Mouse (Mus musculus) urinary bladder, postnatal 10 days (tissue): ENCODE measurements around the gene Cit.
A peak's percentile ranks its signal among the peaks of the same experiment; 100 is the strongest.

Experiments
- DNase-seq: peaks from one replicate; pipeline ENCODE4 v3.0.0; 2022; ENCODE audit warnings: low spot score

The Cit gene

GRCm38 (mm10) chr5:116011700-116012099, 166.6 kb downstream of the Cit start:
- DNase-seq: no peak

- no peak for DNase-seq
Measured at GRCm38 (mm10) chr5:116012503-116012902, 167.4 kb downstream of the Cit start.

- no peak for DNase-seq
Measured at GRCm38 (mm10) chr5:116013821-116014220, 168.7 kb downstream of the Cit start.

GRCm38 (mm10) chr5:116014237-116014636, 169.2 kb downstream of the Cit start:
- DNase-seq: no peak

GRCm38 (mm10) chr5:116016542-116016941, 171.5 kb downstream of the Cit start:
- no peak for DNase-seq

- DNase-seq: no peak
Measured at GRCm38 (mm10) chr5:116017391-116017790, 172.3 kb downstream of the Cit start.

GRCm38 (mm10) chr5:116018196-116018595, 173.1 kb downstream of the Cit start:
- no peak for DNase-seq

- DNase-seq: no peak
Measured at GRCm38 (mm10) chr5:116018784-116019183, 173.7 kb downstream of the Cit start.

- DNase-seq: no peak
Measured at GRCm38 (mm10) chr5:116019371-116019770, 174.3 kb downstream of the Cit start.

GRCm38 (mm10) chr5:116021552-116021951, 176.5 kb downstream of the Cit start:
- DNase-seq: no peak

GRCm38 (mm10) chr5:116022131-116022530, 177.1 kb downstream of the Cit start:
- DNase-seq: no peak

GRCm38 (mm10) chr5:116022658-116023200, 177.7 kb downstream of the Cit start:
- DNase-seq: no peak

- DNase-seq: no peak
Measured at GRCm38 (mm10) chr5:116023251-116023661, 178.2 kb downstream of the Cit start.

GRCm38 (mm10) chr5:116023821-116024284, 178.8 kb downstream of the Cit start:
- DNase-seq: no peak

- DNase-seq: peak; percentile 72
Measured at GRCm38 (mm10) chr5:116024327-116024739, 179.3 kb downstream of the Cit start, which contains the start of gene Prkab1. Gene Prkab1 (minus strand): TSS chr5:116024508.

GRCm38 (mm10) chr5:116026107-116026506, 181.0 kb downstream of the Cit start:
- no peak for DNase-seq

- no peak for DNase-seq
Measured at GRCm38 (mm10) chr5:116026561-116026960, 181.5 kb downstream of the Cit start.

- DNase-seq: no peak
Measured at GRCm38 (mm10) chr5:116029071-116029470, 184.0 kb downstream of the Cit start.

GRCm38 (mm10) chr5:116030566-116031189, 185.6 kb downstream of the Cit start:
- DNase-seq: no peak

GRCm38 (mm10) chr5:116031190-116031577, 186.1 kb downstream of the Cit start:
- DNase-seq: peak; percentile 40

- no peak for DNase-seq
Measured at GRCm38 (mm10) chr5:116036465-116036864, 191.4 kb downstream of the Cit start.

GRCm38 (mm10) chr5:116037731-116038130, 192.7 kb downstream of the Cit start:
- no peak for DNase-seq

- no peak for DNase-seq
Measured at GRCm38 (mm10) chr5:116039706-116040105, 194.6 kb downstream of the Cit start.

- DNase-seq: no peak
Measured at GRCm38 (mm10) chr5:116042241-116042640, 197.2 kb downstream of the Cit start.
